11 mouse cellular contexts compared by ENCODE assay signal in genomic region chr6:52246403-52246803, GRCm38 (mm10). TPM values are rescaled to one million over a fixed set of nuclear protein-coding genes. Genes with fewer than 3 reads are reported as not detected.
DNase-seq lines count a peak whose midpoint lies in the region; ATAC-seq and TF ChIP-seq lines count a peak whose summit lies in the region.
"Had no signal": no experiment of that assay in that cellular context is flagged by ENCODE, and none has a peak within 500 bp of the region (broad histone marks: within the 10 kb centered on the region; RNA-seq: fewer than 3 reads in every experiment).

No protein-coding gene starts in this region.

- peak; percentile 43 for DNase-seq in liver, embryonic 11.5 days (ENCODE audit: low spot score)
- DNase-seq in liver, postnatal 0 days: no peak
- peak; percentile 70 to 78 for DNase-seq in kidney, postnatal 4 days
- DNase-seq in urinary bladder, adult 2 months (ENCODE audit: low spot score): peak; percentile 56
- no peak for DNase-seq in forebrain, embryonic 14.5 days (ENCODE audit: low spot score)
- DNase-seq in adrenal gland, postnatal 25 days: no peak
- no peak for DNase-seq in midbrain, postnatal 0 days (ENCODE audit: low spot score)
- DNase-seq: liver, embryonic 13.5 days; thymus, postnatal 25 days had no signal

- TF ChIP-seq EP300 in liver, postnatal 0 days (IDR thresholded peaks at IDR 0.05; ENCODE audit: low read depth): no peak

- no peaks in the 10 kb centered on the region for H3K36me3 ChIP-seq in liver, embryonic 11.5 days (ENCODE audit: control insufficient read depth, insufficient read depth, low read length)
- no peaks in the 10 kb centered on the region for H3K36me3 ChIP-seq in liver, postnatal 0 days (replicated peaks; ENCODE audit: insufficient read depth, low read length)
- H3K36me3 ChIP-seq in forebrain, embryonic 14.5 days (ENCODE audit: control insufficient read depth, insufficient read depth, low read length): no peaks in the 10 kb centered on the region
- no peaks in the 10 kb centered on the region for H3K36me3 ChIP-seq in midbrain, postnatal 0 days (ENCODE audit: insufficient read depth, low read length)
- H3K36me3 ChIP-seq: liver, embryonic 13.5 days; midbrain, embryonic 15.5 days had no signal

- TF ChIP-seq CTCF in liver, postnatal 0 days (IDR thresholded peaks at IDR 0.05; ENCODE audit: low read depth): no peak
- TF ChIP-seq CTCF in embryonic fibroblast, embryonic 13.5 days (IDR thresholded peaks at IDR 0.05; ENCODE audit: borderline replicate concordance, insufficient read depth, low read length): no peak
- TF ChIP-seq CTCF in midbrain, postnatal 0 days (IDR thresholded peaks at IDR 0.05): no peak

- no peaks in the 10 kb centered on the region for H3K4me1 ChIP-seq in liver, embryonic 11.5 days (replicated peaks; ENCODE audit: control insufficient read depth, insufficient read depth, low read length)
- peaks cover 8% of the 10 kb centered on the region; the same call in 1 of the 2 replicates for H3K4me1 ChIP-seq in liver, postnatal 0 days (ENCODE audit: insufficient read depth)
- H3K4me1 ChIP-seq in embryonic fibroblast, embryonic 13.5 days (ENCODE audit: control insufficient read depth, insufficient read depth, low read length): no peaks in the 10 kb centered on the region
- H3K4me1 ChIP-seq in forebrain, embryonic 14.5 days (ENCODE audit: control insufficient read depth, insufficient read depth, low read length): no peaks in the 10 kb centered on the region
- H3K4me1 ChIP-seq in midbrain, postnatal 0 days (ENCODE audit: insufficient read depth, low read length): no peaks in the 10 kb centered on the region
- H3K4me1 ChIP-seq: midbrain, embryonic 15.5 days had no signal

- peaks cover 100% of the 10 kb centered on the region for H3K27me3 ChIP-seq in liver, embryonic 11.5 days (replicated peaks; ENCODE audit: control insufficient read depth, insufficient read depth, low read length)
- H3K27me3 ChIP-seq in liver, postnatal 0 days (ENCODE audit: insufficient read depth, low read length): peaks cover 99% of the 10 kb centered on the region
- H3K27me3 ChIP-seq in forebrain, embryonic 14.5 days (replicated peaks; ENCODE audit: control insufficient read depth, insufficient read depth, low read length): peaks cover 98% of the 10 kb centered on the region
- H3K27me3 ChIP-seq in midbrain, postnatal 0 days (ENCODE audit: insufficient read depth, low read length): peaks cover 94% of the 10 kb centered on the region

- no peak for TF ChIP-seq POLR2A in embryonic fibroblast, embryonic 13.5 days (IDR thresholded peaks at IDR 0.05; ENCODE audit: low read depth, low read length)

- H3K27ac ChIP-seq in liver, embryonic 11.5 days (ENCODE audit: low read depth, low read length): no peak overlapping the region
- H3K27ac ChIP-seq in liver, postnatal 0 days (ENCODE audit: low read depth): no peak overlapping the region
- 0 out of 2 replicates have a peak overlapping the region, but pooled peaks have one; percentile 30 for H3K27ac ChIP-seq in embryonic fibroblast, embryonic 13.5 days (ENCODE audit: insufficient read depth, low read length)
- no peak overlapping the region for H3K27ac ChIP-seq in forebrain, embryonic 14.5 days (ENCODE audit: low read depth, low read length)
- no peak overlapping the region for H3K27ac ChIP-seq in midbrain, postnatal 0 days (ENCODE audit: low read depth, low read length)
- H3K27ac ChIP-seq: liver, embryonic 13.5 days; midbrain, embryonic 15.5 days had no signal

- ATAC-seq in liver, embryonic 11.5 days (replicated peaks; ENCODE audit: low FRiP score): no peak
- no peak for ATAC-seq in liver, postnatal 0 days
- ATAC-seq in forebrain, embryonic 14.5 days: no peak
- no peak for ATAC-seq in midbrain, postnatal 0 days (ENCODE audit: low FRiP score)
- ATAC-seq: midbrain, embryonic 15.5 days had no signal

- H3K9me3 ChIP-seq in liver, embryonic 11.5 days (ENCODE audit: control insufficient read depth, low read length): no peaks in the 10 kb centered on the region
- H3K9me3 ChIP-seq in liver, postnatal 0 days (ENCODE audit: low read length): no peaks in the 10 kb centered on the region
- H3K9me3 ChIP-seq in forebrain, embryonic 14.5 days (replicated peaks; ENCODE audit: control insufficient read depth, low read length): no peaks in the 10 kb centered on the region
- H3K9me3 ChIP-seq in midbrain, postnatal 0 days (ENCODE audit: low read length): no peaks in the 10 kb centered on the region
- H3K9me3 ChIP-seq: liver, embryonic 13.5 days; midbrain, embryonic 15.5 days had no signal

- H3K4me2 ChIP-seq in liver, embryonic 11.5 days: no peak overlapping the region
- H3K4me2 ChIP-seq in liver, postnatal 0 days (ENCODE audit: low read depth, low read length): no peak overlapping the region
- H3K4me2 ChIP-seq in forebrain, embryonic 14.5 days (ENCODE audit: low read length): no peak overlapping the region
- H3K4me2 ChIP-seq in midbrain, postnatal 0 days (ENCODE audit: low read depth, low read length, poor library complexity, severe bottlenecking): no peak overlapping the region
- H3K4me2 ChIP-seq: liver, embryonic 13.5 days; midbrain, embryonic 15.5 days had no signal

- H3K4me3 ChIP-seq in liver, embryonic 11.5 days (ENCODE audit: low read depth, low read length): no peak overlapping the region
- no peak overlapping the region for H3K4me3 ChIP-seq in liver, postnatal 0 days (ENCODE audit: low read depth, low read length)
- peak overlapping the region; percentile 46 for H3K4me3 ChIP-seq in embryonic fibroblast, embryonic 13.5 days (ENCODE audit: insufficient read depth, low read length)
- H3K4me3 ChIP-seq in forebrain, embryonic 14.5 days (ENCODE audit: low read depth, low read length): no peak overlapping the region
- H3K4me3 ChIP-seq in midbrain, postnatal 0 days (ENCODE audit: low read depth, low read length): no peak overlapping the region
- H3K4me3 ChIP-seq: liver, embryonic 13.5 days; midbrain, embryonic 15.5 days had no signal

- WGBS in liver, embryonic 11.5 days: under 1% methylated on average over 26 of the region's 26 CpGs
- 1% methylated on average over 26 of the region's 26 CpGs for WGBS in liver, postnatal 0 days (ENCODE audit: insufficient replicate concordance)
- WGBS in forebrain, embryonic 14.5 days: 0% methylated on average over 26 of the region's 26 CpGs
- WGBS in midbrain, postnatal 0 days: 1% methylated on average over 26 of the region's 26 CpGs

- H3K9ac ChIP-seq in liver, embryonic 11.5 days (ENCODE audit: low read depth, low read length): no peak overlapping the region
- no peak overlapping the region for H3K9ac ChIP-seq in liver, postnatal 0 days (replicated peaks)
- no peak overlapping the region for H3K9ac ChIP-seq in forebrain, embryonic 14.5 days (ENCODE audit: low read length)
- H3K9ac ChIP-seq in midbrain, postnatal 0 days (replicated peaks; ENCODE audit: low read length, poor library complexity, severe bottlenecking): no peak overlapping the region
- H3K9ac ChIP-seq: liver, embryonic 13.5 days; midbrain, embryonic 15.5 days had no signal

RNA-seq across cellular contexts. Expression of gene Hoxa11, which starts 0.8 kb away (rescaled TPM):
- 0.18 and 0.26 TPM in 2 replicates for polyA plus RNA-seq in liver, embryonic 11.5 days (2014; fragmentation: Nextera tagmentation; extraction: Ambion mirVana)
- polyA plus RNA-seq in liver, postnatal 0 days (2015; fragmentation: Nextera tagmentation; extraction: Ambion mirVana): not detected in 2 replicates
- polyA plus RNA-seq in embryonic fibroblast, embryonic 13.5 days (2011; ENCODE audit: insufficient read length, low read depth, missing spikeins): 5.1 and 9.2 TPM in 2 replicates
- polyA plus RNA-seq in urinary bladder, adult 2 months (2012; rRNA removed): 25.4 and 29.2 TPM in 2 replicates
- polyA plus RNA-seq in forebrain, embryonic 14.5 days (2014; fragmentation: Nextera tagmentation; extraction: Ambion mirVana): not detected in 2 replicates
- not detected in 2 replicates for total RNA-seq in adrenal gland, postnatal 25 days (2021)
- not detected in 2 replicates for total RNA-seq in midbrain, postnatal 0 days (2014; rRNA removed)
- polyA plus RNA-seq in midbrain, postnatal 0 days (2015; fragmentation: Nextera tagmentation; extraction: Ambion mirVana): not detected in 2 replicates
- polyA plus RNA-seq: liver, embryonic 13.5 days had no signal

RNA-seq across cellular contexts. Expression of gene Hoxa10, which starts 5.7 kb away (rescaled TPM):
- polyA plus RNA-seq in liver, embryonic 11.5 days (2014; fragmentation: Nextera tagmentation; extraction: Ambion mirVana): 0.91 and 2.2 TPM in 2 replicates
- polyA plus RNA-seq in liver, postnatal 0 days (2015; fragmentation: Nextera tagmentation; extraction: Ambion mirVana): not detected in 2 replicates
- 12.1 and 18.2 TPM in 2 replicates for polyA plus RNA-seq in embryonic fibroblast, embryonic 13.5 days (2011; ENCODE audit: insufficient read length, low read depth, missing spikeins)
- polyA plus RNA-seq in urinary bladder, adult 2 months (2012; rRNA removed): 79.4 and 93.6 TPM in 2 replicates
- polyA plus RNA-seq in forebrain, embryonic 14.5 days (2014; fragmentation: Nextera tagmentation; extraction: Ambion mirVana): not detected in 2 replicates
- 0.62 TPM in 1 of 2 replicates, not detected in the other for total RNA-seq in adrenal gland, postnatal 25 days (2021)
- total RNA-seq in midbrain, postnatal 0 days (2014; rRNA removed): not detected in 2 replicates
- polyA plus RNA-seq in midbrain, postnatal 0 days (2015; fragmentation: Nextera tagmentation; extraction: Ambion mirVana): not detected in 2 replicates

RNA-seq across cellular contexts. Expression of gene Hoxa13, which starts 14.3 kb away (rescaled TPM):
- polyA plus RNA-seq in liver, embryonic 11.5 days (2014; fragmentation: Nextera tagmentation; extraction: Ambion mirVana): 0.15 and 0.30 TPM in 2 replicates
- not detected in 2 replicates for polyA plus RNA-seq in liver, postnatal 0 days (2015; fragmentation: Nextera tagmentation; extraction: Ambion mirVana)
- 3.3 and 5.0 TPM in 2 replicates for polyA plus RNA-seq in embryonic fibroblast, embryonic 13.5 days (2011; ENCODE audit: insufficient read length, low read depth, missing spikeins)
- polyA plus RNA-seq in urinary bladder, adult 2 months (2012; rRNA removed): 32.5 and 40.7 TPM in 2 replicates
- polyA plus RNA-seq in forebrain, embryonic 14.5 days (2014; fragmentation: Nextera tagmentation; extraction: Ambion mirVana): not detected in 2 replicates
- not detected in 2 replicates for total RNA-seq in adrenal gland, postnatal 25 days (2021)
- total RNA-seq in midbrain, postnatal 0 days (2014; rRNA removed): not detected in 2 replicates
- not detected in 2 replicates for polyA plus RNA-seq in midbrain, postnatal 0 days (2015; fragmentation: Nextera tagmentation; extraction: Ambion mirVana)
- polyA plus RNA-seq: liver, embryonic 13.5 days; midbrain, embryonic 15.5 days had no signal

RNA-seq across cellular contexts. Expression of gene Hoxa9, which starts 15.5 kb away (rescaled TPM):
- 1.8 and 2.2 TPM in 2 replicates for polyA plus RNA-seq in liver, embryonic 11.5 days (2014; fragmentation: Nextera tagmentation; extraction: Ambion mirVana)
- 0.11 and 0.26 TPM in 2 replicates for polyA plus RNA-seq in liver, postnatal 0 days (2015; fragmentation: Nextera tagmentation; extraction: Ambion mirVana)
- 9.9 and 13.6 TPM in 2 replicates for polyA plus RNA-seq in embryonic fibroblast, embryonic 13.5 days (2011; ENCODE audit: insufficient read length, low read depth, missing spikeins)
- 48.1 and 60.0 TPM in 2 replicates for polyA plus RNA-seq in urinary bladder, adult 2 months (2012; rRNA removed)
- not detected in 2 replicates for polyA plus RNA-seq in forebrain, embryonic 14.5 days (2014; fragmentation: Nextera tagmentation; extraction: Ambion mirVana)
- 0.61 and 1.5 TPM in 2 replicates for total RNA-seq in adrenal gland, postnatal 25 days (2021)
- not detected in 2 replicates for total RNA-seq in midbrain, postnatal 0 days (2014; rRNA removed)
- polyA plus RNA-seq in midbrain, postnatal 0 days (2015; fragmentation: Nextera tagmentation; extraction: Ambion mirVana): not detected in 2 replicates
- polyA plus RNA-seq: midbrain, embryonic 15.5 days had no signal

RNA-seq across cellular contexts. Expression of gene Hoxa7, which starts 24.7 kb away (rescaled TPM):
- polyA plus RNA-seq in liver, embryonic 11.5 days (2014; fragmentation: Nextera tagmentation; extraction: Ambion mirVana): 2.7 and 3.1 TPM in 2 replicates
- 0.39 and 0.50 TPM in 2 replicates for polyA plus RNA-seq in liver, postnatal 0 days (2015; fragmentation: Nextera tagmentation; extraction: Ambion mirVana)
- 15.8 and 21.6 TPM in 2 replicates for polyA plus RNA-seq in embryonic fibroblast, embryonic 13.5 days (2011; ENCODE audit: insufficient read length, low read depth, missing spikeins)
- polyA plus RNA-seq in urinary bladder, adult 2 months (2012; rRNA removed): 27.6 and 28.6 TPM in 2 replicates
- polyA plus RNA-seq in forebrain, embryonic 14.5 days (2014; fragmentation: Nextera tagmentation; extraction: Ambion mirVana): not detected in 2 replicates
- 12.9 and 18.3 TPM in 2 replicates for total RNA-seq in adrenal gland, postnatal 25 days (2021)
- not detected in 2 replicates for total RNA-seq in midbrain, postnatal 0 days (2014; rRNA removed)
- polyA plus RNA-seq in midbrain, postnatal 0 days (2015; fragmentation: Nextera tagmentation; extraction: Ambion mirVana): not detected in 2 replicates
- polyA plus RNA-seq: midbrain, embryonic 15.5 days had no signal

Comparison
In these comparisons a context has a peak if more than half of its experiments do, and no peak if none do; other contexts are left out.
1. DNase-seq: peak in liver, embryonic 11.5 days (single experiment), kidney, postnatal 4 days (2 of 2) and urinary bladder, adult 2 months (single experiment); none in liver, postnatal 0 days (single experiment), forebrain, embryonic 14.5 days (single experiment), adrenal gland, postnatal 25 days (single experiment) and midbrain, postnatal 0 days (single experiment).